Mouse (Mus musculus) cortical plate, adult 2 months (tissue): Measurements from ENCODE around the gene Sos2.

Experiments
- CTCF ChIP-seq: fragments of 200-500 bp; IDR thresholded peaks from 2 replicates; pipeline ENCODE4 v1.5.1; 2011; ENCODE audit warnings: mild to moderate bottlenecking, control low read depth, low read length; ENCODE audit not compliant: insufficient read depth; ENCODE audit errors: extremely low read depth
- POLR2A ChIP-seq: fragments of 200-500 bp; IDR thresholded peaks from 2 replicates; pipeline ENCODE4 v1.6.1; 2011; ENCODE audit warnings: mild to moderate bottlenecking, low read length, control low read depth; ENCODE audit not compliant: insufficient read depth; ENCODE audit errors: extremely low read depth

- TF ChIP-seq CTCF (no peak), POLR2A (peak; percentile 78; the same call in 1 of the 2 replicates)
Measured at GRCm38 (mm10) chr12:69582613-69583269, 98.9 kb downstream of the Sos2 start, which contains the start of gene Vcpkmt.
